Mouse (Mus musculus): ENCODE measurements around the gene Strn. TPM values are rescaled to one million over a fixed set of nuclear protein-coding genes. Genes with fewer than 3 reads are reported as not detected.

The Strn gene
- polyA plus RNA-seq, 1 experiment from 2014 or later = 10.3 TPM

Other genes with a start within 250 kb of the Strn start
- 0.11 TPM in 1 of 2 replicates, not detected in the other for gene Vit, start 229.1 kb downstream of the Strn start, polyA plus RNA-seq (2015; fragmentation: Nextera tagmentation; extraction: Ambion mirVana)
- gene Heatr5b, start 98.2 kb upstream of the Strn start, polyA plus RNA-seq (2015; fragmentation: Nextera tagmentation; extraction: Ambion mirVana) = 16.0 and 18.8 TPM in 2 replicates
- gene Gpatch11, start 98.4 kb upstream of the Strn start, polyA plus RNA-seq (2015; fragmentation: Nextera tagmentation; extraction: Ambion mirVana) = 33.1 and 35.7 TPM in 2 replicates
- gene Eif2ak2, start 145.4 kb upstream of the Strn start, polyA plus RNA-seq (2015; fragmentation: Nextera tagmentation; extraction: Ambion mirVana) = 11.0 and 12.7 TPM in 2 replicates
- 0.20 and 0.25 TPM in 2 replicates for gene Sult6b1, start 169.8 kb upstream of the Strn start, polyA plus RNA-seq (2015; fragmentation: Nextera tagmentation; extraction: Ambion mirVana)
- gene Cebpzos, start 179.3 kb upstream of the Strn start, polyA plus RNA-seq (2015; fragmentation: Nextera tagmentation; extraction: Ambion mirVana) = 81.0 and 89.6 TPM in 2 replicates
- gene Cebpz, start 199.9 kb upstream of the Strn start, polyA plus RNA-seq (2015; fragmentation: Nextera tagmentation; extraction: Ambion mirVana) = 28.4 and 33.7 TPM in 2 replicates
- 57.9 and 66.6 TPM in 2 replicates for gene Ndufaf7, start 199.9 kb upstream of the Strn start, polyA plus RNA-seq (2015; fragmentation: Nextera tagmentation; extraction: Ambion mirVana)

Measured in heart, embryonic 13.5 days (tissue).